Mouse (Mus musculus) layer of hippocampus, postnatal 14 days (tissue): Measurements from ENCODE around the gene Ly6g5b. TPM values are rescaled to one million over a fixed set of nuclear protein-coding genes. Genes with fewer than 3 reads are reported as not detected.
A peak's percentile ranks its signal among the peaks of the same experiment; 100 is the strongest.

Experiments used
- DNase-seq, 2 experiments: peaks; one replicate each; pipeline ENCODE4 v3.0.0; 2021 to 2022; ENCODE audit warnings: low spot score in 2 of 2, mixed read lengths in 1 of 2
- long read RNA-seq, 2 experiments: library from polyadenylated mRNA; stranded (forward); transcript quantifications; one replicate each; pipeline ENCODE4 v2.0.0; 2021
- total RNA-seq, 2 experiments: library from RNA; stranded (reverse); gene quantifications; 2 replicates each; pipeline ENCODE4 v1.2.3; 2021

Gene Ly6g5b
- under 1 TPM; 0.67 to 0.74 TPM for total RNA-seq
- long read RNA-seq, experiment 1, result 0 reads
- long read RNA-seq, experiment 2, result 0 reads

DNA sequence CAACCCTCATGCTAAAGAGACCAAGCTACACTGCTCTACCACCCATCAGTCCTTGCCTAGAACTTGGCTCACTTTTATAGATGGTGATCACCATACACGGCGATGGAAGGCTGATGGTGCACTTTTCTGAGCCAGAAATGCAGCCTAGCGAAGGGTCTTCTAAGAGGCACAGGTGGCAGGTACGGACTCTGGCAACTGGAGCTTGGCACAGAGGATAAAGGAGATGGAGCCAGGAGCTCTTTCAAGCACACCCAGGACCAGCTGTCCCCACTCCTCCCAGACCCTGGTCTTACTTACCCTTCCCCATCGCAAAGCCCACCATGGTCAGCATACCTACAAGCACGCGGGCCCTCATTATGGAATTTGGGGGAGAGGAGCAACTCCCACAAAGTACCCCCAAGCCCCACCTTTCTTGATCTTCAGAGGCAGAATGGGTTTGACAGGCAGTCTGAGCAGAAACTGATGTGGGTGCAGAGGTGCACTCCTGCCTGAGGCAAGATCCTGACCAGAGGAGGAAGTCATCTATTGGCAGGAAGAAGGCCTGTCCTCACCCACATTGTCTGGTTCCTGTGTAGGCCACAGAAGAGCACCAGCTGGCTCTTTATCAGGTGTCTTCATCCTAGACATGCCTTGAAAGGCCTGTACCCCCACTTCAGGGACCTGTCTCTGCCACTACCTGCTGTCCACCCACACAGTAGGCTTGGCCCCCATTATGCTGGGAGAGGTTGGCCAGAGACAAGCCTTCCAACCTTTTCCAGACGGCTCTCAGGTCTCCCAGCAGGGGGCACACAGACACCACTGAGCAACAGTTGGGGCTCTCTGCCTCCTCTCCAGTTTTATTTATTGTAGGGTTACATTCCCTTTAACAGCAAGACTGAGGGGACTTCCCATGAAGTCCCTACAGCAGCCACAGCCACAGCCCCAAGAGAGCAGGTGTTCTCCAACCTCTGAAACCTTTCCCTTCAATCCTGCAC is at the start of gene Ly6g5b:
Gene Ly6g5b (minus strand): TSS at position 383 of the 974 bp plus-strand sequence.
- DNase-seq, result no peak

DNA sequence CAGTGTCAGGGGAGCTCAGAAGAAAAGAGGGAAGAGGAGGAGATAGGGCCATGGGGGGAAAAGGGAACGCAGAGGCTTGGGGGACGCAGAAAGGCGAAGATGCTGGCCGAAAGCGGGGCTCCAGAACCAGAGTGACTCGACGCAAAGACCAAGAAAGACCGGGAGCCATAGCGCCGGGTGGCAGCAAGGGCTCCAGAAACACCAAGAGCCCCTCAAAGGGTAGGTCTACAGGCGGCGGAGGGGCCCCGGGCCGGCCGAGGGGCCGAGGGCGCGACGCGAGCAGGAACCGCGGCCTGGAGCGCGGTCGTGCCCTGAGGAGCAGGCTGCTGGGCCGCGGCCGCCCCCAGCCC is 49.0 kb upstream of the Ly6g5b start:
- DNase-seq, result no peak

DNA sequence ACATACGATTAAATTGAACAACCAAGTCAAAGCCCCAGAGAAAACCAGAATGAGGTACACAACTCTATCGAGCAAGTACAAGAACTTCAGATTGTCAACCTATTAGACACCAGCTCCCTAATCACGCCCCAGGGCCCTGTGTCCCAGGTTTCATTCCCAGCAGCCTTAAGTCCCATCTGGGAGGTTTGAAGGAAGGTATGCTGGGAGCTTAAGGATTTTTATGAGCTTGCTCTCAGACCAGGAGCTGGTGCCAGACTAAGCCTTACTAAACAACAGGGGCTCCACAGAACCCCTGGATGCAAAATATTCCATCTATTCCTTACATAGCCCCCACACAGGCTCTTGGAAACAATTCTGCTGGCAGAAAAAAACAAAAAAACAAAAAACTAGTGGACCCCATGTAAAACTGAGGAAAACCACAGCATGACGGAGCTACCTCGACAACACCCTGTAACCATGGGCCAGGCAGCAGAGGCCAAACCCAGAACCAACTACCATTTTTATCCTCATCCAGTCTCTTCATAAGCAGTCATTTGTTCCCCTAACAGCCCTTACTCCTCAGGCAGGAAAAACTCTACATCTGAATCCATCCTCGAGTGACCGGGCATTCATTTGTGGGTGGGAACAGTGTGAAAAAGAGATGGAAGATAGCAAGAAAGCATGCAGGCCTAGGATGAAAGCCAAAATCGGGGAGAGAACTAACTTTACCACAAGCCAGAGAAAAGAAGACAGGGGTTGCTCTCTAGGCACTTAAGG is 48.3 kb upstream of the Ly6g5b start:
- no peak for DNase-seq

DNA sequence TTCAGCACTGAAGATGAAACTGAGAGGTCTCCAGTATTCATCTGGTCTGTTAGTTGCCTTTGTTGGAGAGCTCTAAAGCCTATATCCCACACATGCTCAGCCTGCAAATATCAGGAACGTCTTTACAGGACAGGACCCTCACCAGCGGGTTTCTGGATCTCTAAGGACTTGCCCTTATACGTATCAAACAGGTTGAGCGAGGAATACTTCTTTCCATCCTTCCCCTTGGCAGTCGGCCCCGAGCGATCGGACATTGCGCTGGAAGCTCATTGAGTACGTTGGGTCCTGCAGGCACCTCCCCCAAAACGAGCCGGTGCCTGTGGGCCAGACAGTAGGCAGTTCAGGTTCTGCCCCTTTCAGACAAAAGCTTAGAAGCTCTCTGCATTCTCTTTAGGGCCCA is 47.5 kb upstream of the Ly6g5b start:
- DNase-seq, result peak in 1 of 2 experiments; percentile 26

DNA sequence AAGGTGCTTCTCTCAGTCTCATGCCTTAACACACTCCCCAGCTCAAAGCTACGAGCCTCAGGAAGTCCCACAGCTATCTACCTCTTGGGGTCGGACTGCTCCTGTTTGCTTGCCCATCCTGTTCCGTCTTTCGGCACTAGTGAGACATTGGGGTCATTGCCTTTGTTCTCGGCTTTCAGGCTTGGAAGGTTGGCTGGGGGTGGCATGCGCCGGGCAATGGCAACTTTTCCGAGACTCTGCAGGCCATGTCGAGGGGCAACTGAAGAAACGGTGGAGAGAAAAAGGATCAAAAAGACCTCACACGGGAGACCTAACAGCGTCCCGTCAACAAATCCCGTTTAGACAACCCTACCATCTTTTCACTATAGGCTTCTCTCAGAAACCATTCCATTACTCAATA is 46.9 kb upstream of the Ly6g5b start:
- no peak for DNase-seq

DNA sequence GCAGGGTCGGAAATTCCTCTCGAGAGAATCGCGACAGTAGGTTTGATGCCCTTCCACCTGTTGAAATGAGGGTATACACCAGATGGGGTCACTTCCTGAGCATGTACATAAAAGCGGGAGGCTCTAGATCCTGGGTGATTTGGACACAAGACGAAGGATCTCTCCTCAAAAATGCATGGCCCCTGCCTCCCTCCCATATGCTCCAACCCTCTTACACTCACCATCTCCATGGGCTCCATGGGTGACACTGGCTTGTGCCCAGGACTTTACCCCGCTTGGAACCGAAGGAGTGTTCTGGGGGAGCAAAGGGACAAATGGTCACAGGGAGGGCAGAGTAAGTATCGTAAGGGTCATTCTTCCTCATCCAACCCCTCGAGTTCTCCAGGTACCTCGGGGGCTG is 46.2 kb upstream of the Ly6g5b start:
- DNase-seq, result no peak

DNA sequence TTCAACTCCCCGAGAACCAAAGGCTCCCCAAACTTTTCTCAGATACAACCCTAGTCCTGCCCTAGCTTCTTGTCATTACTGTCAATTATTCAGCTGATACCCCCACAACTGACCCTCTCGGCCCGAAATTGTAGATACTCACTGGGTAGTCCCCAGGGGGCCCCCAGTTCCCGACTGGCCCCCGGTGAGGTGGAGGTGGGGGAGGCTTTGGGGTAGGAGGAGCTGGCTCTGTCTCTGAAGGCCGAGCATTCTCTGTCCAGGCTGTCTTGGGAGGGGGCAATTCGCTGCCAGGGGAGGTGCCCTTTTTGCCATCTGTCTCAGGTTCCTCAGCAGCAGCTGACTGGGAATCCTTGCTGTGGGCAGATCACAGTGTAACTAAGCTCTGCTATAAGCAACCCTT is 44.4 kb upstream of the Ly6g5b start:
- no peak for DNase-seq

DNA sequence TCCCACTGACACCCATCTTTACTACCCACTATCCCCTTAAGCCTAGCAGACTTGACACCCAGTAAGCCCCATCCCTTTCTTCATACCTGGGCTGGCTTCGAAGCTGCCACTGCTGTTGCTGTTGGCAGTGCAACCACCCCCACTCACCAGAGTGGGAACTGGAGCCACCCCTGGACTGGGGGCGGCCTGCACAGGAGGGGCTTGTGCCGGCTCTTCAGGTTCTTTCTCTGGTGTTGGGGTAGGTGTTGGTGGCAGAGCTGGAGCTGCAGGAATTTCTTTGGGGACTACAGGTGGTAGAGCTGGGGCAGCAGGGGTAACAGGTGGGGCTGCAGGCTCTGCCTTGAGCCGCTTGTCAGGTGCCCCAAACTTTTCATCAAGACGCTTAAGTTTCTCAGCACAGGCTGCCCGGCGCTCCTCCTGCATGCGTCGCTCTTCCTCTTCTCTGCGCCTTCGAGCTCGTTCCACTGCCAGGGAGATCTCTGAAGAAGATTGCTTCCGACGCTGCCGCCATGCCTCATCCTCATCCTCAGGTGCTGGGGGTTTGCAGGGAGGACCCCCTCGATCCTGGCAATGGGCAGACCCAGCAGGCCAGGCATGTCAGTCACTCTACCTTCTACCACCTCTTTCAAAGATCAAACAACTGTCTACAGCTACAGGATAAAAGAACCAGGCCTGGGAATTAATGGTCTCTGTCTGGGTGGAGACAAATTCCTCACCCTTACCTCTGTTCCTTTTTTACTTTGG is 43.8 kb upstream of the Ly6g5b start:
- DNase-seq, result no peak

DNA sequence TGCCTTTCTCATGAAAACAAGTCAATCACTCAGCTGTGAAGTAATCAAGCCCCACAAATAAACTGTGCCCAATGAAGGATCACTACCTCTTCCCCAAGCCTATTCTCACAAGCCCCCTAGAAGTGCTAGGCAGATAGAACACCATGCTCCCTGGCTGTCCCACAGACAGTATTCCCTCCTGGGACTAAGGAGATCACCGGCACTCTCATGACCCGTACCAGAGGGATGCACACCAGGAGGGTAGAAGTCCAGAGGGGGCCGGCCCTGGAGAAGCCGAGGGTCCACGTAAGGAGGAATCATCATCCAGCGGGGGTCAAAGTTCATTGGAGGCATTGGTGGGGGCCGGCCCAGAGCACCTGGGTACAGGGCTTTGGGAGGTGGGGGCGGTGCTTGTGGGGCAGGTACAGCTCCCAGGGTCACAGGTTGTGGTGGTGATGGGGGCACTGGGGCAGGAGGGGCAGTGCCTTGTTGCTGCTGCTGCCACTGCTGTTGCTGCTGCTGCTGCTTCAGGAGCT is 42.5 kb upstream of the Ly6g5b start:
- DNase-seq, result no peak

DNA sequence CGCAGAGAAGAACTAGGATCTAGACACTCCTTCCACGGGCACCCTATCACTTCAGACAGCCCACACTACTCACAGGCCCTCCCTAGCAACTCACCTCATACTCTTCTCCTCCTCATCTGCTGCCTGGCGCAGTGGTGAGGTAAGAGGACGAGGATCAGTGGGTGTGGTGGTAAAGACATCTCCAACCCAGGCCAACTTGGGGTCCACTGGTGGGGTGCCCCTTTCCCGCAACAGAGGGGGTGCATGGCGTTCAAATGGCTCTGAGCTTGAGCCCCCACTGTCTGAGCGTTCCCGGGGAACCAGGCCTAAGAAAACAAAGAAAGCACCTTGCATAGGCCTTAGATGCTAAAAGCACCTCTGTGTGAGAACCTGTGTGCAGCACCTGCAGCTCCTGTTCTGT is 42.0 kb upstream of the Ly6g5b start:
- DNase-seq, result no peak

DNA sequence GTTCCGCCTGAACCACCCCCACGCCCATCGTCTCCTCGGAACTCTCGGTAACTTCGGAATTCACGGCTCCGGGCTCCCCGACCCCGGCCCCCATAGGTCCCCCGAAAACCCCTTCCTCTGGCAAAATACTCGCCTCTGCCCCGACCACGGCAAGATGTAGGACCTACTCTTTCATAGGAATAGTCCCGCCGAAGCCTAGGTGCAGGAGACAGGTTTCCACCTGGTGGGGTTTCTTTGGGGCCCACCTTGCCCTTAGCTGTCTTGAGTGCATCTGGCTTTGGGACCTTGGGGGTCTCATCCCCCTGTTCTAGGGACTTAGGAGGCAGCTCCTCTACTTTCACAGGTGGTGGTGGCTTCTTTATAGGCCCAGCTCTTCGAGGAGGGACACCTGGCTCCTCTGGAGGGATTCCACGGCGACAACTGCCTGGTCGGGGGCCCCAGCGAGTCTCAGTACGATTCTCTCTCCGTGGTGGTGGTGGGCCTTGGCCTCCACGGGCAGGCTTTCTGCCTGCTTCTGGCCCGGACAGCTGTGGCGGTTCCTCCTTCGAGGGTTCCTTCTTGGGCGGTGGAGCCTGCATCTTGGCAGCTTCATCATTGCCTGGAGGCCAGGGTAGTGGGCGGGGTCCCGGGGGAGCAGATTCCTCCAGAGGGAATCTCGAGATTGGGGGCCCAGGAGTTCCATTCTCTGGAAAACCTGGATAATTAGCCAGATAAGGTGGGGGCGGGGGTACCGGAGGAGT is 41.4 kb upstream of the Ly6g5b start:
- no peak for DNase-seq

DNA sequence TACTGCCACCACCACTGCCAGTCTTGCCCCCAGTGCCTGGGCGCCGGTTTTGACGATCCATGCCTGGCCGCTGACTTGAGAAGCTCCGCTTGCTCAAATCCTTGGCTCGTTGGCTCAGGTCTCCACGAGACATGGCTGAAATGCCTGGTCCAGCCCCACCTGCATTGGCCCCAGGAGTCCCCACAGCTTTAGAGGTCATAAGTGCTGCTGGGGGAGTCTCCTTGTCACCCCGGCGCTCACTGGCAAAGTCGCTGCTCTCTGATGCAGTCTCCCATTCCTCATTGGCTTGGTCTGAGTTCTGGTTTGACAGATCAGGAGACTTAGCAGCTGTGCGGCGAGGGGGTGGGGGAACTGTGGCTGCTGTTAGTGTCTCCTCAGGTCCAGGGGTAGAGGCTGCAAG is 40.2 kb upstream of the Ly6g5b start:
- DNase-seq, result no peak

DNA sequence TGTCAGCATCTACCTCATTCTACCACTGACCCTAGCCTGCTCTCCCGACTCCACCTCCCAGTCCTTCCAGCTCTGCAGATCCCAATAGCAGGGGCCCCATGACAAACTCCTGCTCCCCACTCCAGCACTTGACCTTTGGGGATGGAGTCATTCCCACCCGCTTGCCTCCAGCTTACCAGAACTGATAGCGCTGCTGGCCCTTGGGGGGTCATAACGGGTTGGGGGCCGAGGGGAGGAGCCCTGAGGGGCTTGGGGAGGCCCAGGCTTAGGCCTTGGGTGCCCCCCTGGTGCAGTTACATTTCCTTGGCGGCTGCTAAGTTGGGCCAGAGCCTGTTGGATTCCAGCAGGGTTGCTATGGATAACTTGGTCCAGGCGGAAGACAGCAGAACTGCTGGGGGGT is 39.4 kb upstream of the Ly6g5b start:
- DNase-seq, result no peak

DNA sequence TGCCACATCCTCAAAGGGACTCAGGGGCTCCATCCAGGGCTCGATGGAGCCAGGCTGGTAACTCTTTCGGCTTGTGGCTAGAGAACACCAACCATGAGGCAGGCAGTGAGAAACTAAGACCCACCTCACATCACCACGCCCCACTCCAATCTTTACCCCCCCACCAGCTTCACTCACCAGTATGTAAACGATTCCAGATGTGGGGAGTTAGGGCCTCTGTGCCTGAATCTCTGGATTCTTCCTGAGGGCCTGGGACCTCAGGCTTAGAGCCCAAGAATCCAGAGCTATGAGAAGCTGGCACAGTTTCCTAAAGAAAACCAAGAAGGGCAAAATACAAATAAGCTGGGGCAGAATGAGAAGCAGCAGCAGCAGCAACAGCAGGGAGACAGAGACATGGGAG is 38.7 kb upstream of the Ly6g5b start:
- no peak for DNase-seq

DNA sequence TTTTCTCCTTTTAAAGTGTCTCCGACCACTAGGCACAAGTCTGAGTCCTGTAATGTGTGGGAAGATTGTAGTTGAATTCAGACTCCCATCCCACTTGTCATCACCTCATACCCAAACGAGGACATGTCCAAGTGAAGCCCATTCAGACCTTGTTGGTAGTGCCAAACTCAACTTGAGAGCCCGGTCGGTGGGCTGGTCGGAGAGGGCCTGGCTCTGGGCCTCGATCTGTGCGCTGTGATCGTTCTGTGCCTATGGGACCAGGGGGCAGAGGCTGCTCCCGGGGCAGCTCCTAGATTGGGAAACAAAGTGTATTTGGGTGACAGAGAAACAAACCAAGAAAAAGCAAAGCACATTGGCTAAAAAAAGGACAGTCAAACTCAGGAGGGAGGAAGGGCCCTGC is 37.8 kb upstream of the Ly6g5b start:
- no peak for DNase-seq

DNA sequence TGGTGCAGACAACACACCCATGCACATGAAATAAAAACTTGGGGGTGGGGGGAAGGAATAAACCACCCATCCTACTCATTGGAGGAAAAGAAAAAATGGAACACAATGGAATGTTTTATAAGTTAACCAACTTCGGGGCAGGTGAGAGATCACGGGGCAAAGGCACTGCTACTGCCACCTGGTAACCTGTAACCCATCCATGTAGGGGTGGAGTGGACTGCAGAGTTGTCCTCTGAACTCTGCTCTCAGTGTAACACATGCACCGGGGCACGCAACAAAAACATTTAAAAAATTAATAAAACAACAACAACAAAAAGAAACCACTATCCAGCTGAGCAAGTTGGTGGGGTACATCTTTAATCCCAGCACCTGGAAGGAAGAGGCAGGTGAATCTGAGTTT is 36.9 kb upstream of the Ly6g5b start:
- DNase-seq, result no peak

DNA sequence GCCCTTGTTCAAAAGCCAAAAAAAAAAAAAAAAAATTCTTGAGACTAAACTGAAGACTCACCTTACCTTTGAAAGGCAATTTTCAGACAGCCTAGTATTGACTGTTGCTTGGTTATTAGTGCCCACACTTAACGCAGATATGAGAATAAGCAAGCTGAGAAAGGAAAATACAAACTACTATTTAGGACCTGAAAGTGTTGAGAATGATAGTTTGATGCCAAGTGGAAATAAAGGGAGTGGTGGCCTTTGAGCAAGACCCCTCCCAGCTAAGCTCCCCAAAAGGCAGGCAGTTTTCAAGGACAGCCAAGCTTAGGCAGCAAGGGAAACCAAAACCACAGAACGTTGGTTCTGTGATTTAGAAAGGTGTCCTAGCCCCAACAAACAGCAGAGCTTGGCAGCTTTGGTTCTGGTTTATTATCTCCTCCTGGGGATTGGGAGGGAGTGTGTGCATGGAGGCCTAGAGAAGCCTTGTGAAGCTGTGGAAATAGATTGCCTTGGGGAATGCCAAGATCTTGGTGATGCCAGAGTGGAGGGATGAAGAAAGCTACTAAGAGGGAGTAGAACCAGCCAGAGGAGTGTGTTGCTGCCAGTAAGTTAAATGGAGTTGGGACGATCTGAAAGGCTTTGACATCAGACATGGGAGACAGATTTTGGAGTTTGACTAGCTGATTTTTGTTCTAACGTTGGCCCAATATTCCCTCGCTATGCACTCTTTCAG is 32.9 kb upstream of the Ly6g5b start:
- no peak for DNase-seq

DNA sequence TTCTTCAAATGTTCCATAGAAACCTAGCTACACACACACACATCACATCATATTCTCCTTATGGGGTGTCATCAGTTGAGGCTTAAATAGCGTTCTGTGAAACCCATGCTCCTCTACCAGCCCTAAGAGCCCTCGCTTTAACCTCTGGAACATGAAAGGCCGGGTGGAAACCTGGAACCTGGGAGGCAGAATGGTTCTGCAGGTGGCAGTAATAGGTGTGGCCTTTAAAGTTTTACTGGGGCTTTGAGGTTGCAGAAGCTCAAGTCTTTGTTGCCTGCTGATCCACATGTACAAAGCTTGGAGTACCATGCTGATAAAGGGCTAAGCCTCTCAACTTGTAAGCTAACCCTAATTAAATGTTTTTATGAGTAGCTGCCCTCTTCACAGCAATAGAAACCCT is 32.1 kb upstream of the Ly6g5b start:
- no peak for DNase-seq

DNA sequence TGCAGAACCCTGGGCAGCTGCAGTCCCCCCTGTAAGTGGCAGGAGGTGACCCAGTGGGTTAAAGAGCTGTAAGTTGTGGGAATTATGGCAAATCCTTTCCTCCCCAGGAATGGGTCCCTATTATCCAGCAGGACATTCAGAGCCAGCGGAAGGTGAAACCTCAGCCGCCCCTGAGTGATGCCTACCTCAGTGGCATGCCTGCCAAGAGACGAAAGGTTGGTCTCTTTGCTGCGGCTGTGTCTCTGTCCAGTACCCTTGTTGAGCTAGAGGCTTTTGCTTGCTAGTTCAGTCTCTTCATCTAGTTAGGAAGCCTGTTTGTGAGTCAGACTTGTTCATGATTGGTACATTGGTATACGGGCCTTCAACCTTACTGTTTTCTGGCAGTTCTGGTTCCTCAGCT is 30.9 kb upstream of the Ly6g5b start:
- no peak for DNase-seq

DNA sequence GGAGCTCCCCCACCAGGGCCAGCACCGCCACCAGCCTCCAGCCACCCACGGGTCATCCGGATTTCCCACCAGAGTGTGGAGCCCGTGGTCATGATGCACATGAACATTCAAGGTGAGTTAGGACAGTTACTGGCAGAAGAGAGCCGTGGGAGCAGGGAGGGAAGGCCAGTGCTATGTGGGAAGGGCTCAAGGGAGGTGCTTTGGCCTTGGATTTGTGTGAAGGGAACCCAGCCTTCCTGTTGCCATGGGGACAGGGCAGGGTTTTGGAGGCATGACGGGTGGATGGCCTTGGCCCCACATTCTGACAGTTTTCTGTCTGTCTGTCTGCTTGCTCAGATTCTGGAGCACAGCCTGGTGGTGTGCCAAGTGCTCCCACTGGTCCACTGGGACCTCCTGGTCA is 26.7 kb upstream of the Ly6g5b start:
- DNase-seq, result no peak
